Mouse (Mus musculus): ENCODE results near the gene Ap3b2.

Gene Ap3b2

GRCm38 (mm10) chr7:81493331-81494021 is at the start of gene Ap3b2:
TSS of gene Ap3b2 (minus strand) at chr7:81493925.
- under 1% methylated on average over 57 of the region's 57 CpGs for WGBS

- 86% methylated on average over 8 of the region's 8 CpGs for WGBS
These were observed 49.2 kb upstream of the Ap3b2 start for GRCm38 (mm10) chr7:81542934-81543333.

DNA sequence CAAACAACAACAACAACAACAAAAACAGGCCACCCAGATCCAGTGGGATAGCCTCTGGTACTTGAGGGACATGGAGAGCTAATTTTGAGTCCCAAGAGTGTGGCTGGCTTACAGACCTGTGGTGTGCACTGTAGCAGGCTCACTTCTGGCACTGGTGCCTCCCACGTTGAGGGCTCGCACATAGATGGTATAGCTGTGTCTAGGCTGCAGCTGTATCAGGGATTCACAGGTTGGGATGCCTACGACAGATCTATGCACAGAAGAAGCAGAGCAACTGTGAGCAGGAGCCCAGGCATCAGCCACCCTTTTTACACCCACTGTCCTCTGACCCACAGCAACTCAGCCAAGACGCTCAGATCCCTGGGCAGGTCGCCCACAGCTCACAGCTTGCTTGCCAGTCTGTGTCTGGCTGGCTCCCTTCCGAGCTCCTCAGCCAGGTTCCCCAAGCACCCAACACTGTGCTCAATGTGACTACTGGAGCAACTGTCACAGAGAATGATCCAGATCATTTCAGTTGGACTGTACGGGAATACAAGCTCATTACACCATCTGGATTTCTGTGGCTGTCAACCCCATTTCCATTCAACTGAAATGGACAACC is 48.3 kb upstream of the Ap3b2 start:
- 37% methylated on average over 7 of the region's 7 CpGs for WGBS

DNA sequence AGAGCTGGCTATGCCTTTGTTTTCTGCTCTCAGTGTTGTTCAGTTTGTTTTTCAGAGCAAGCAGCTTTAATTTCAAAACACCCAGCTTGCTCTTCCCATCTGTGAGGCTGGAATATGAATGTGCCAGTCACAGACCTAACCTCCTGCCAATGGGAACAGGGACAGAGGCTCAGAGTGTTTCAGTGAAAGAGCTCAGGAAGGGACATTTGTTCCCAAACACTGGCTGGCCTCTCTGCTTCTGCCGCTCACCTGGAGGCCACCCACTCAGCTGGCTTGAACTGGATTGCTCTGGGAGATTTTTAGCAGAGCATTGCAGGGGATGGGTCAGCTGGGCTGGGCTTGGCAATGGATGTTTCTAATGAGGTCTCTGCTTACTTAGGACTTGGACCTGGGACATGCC is 47.3 kb upstream of the Ap3b2 start:
- WGBS = 57% methylated on average over 1 of the region's 1 CpGs

GRCm38 (mm10) chr7:81539565-81539964 is 45.8 kb upstream of the Ap3b2 start:
- WGBS = 33% methylated on average over 2 of the region's 2 CpGs

GRCm38 (mm10) chr7:81538070-81538675 is 44.4 kb upstream of the Ap3b2 start:
- 85% methylated on average over 2 of the region's 2 CpGs for WGBS

- 82% methylated on average over 4 of the region's 4 CpGs for WGBS
These were observed 42.8 kb upstream of the Ap3b2 start for GRCm38 (mm10) chr7:81536478-81536877.

GRCm38 (mm10) chr7:81531462-81531861 is 37.7 kb upstream of the Ap3b2 start:
- WGBS = 32% methylated on average over 1 of the region's 1 CpGs

DNA sequence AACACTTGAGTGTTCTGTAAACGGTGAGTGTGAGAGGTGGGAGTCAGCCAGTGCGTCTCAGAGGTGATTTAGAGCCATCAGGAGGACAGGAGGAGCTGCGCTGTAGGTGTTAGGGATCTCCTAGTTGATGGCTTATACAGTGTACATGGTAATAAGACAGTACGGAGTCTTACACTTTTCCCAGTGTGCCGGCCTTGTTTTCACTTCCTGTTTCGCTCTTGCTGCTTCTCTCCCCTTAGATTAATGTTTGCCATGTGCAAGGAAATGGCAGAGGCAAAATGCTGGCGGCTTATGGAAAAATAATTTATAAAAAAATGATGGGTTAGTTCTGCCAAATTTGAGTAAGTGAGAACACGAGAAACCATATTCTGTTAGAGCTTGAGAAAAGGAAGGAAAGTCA is 35.2 kb upstream of the Ap3b2 start:
- 87% methylated on average over 8 of the region's 8 CpGs for whole genome bisulfite sequencing

DNA sequence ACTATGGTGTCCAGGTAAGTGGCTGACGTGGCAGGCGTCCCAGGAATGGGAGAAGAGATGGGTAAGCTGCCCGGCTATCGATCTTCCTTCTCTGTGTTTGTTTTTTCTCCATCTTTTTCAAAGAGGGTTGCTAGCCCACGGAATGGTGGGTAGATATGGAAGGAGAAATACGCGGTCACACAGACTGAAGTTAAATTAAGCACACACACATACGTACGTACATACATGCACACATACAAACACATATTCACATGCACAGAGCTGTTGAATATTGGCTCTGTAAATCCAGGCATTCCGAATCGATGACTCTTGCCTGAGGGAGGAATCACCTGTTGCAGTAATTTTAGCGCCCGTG is 29.9 kb upstream of the Ap3b2 start:
- WGBS = 5% methylated on average over 13 of the region's 13 CpGs

DNA sequence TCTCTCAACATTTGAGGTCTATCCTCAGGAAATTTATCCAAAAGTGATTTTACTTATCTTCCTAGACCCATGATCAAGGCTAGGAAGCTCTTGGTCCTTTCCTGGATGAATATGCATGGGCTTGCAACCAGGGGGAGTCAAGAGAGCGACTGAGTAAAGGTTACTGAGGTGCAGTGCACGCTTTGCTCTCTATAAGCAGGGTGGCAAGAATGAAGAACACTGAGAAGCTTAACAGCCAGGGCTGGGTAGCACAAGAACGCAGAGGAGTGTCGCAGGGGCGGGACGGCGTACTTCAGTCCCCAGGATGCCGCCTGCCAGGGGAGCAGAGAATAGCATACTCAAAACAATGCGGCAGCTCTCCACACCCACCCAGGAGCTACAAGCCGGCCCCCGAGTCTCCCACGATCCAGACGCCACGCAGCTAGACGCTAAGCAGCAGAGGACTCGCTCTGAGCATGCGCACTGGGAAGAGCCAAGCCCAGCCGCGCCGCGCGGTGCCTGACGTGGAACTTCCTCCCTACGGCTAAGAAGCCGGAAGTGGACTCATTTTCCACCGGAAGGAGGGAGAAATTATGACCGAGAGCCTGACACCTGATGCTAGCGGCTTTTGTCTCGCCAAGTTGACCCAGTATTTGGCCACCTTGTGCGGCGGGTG is 29.4 kb upstream of the Ap3b2 start:
- under 1% methylated on average over 31 of the region's 31 CpGs for WGBS

GRCm38 (mm10) chr7:81516154-81517030 is 22.7 kb upstream of the Ap3b2 start:
- 49% methylated on average over 6 of the region's 6 CpGs for WGBS

DNA sequence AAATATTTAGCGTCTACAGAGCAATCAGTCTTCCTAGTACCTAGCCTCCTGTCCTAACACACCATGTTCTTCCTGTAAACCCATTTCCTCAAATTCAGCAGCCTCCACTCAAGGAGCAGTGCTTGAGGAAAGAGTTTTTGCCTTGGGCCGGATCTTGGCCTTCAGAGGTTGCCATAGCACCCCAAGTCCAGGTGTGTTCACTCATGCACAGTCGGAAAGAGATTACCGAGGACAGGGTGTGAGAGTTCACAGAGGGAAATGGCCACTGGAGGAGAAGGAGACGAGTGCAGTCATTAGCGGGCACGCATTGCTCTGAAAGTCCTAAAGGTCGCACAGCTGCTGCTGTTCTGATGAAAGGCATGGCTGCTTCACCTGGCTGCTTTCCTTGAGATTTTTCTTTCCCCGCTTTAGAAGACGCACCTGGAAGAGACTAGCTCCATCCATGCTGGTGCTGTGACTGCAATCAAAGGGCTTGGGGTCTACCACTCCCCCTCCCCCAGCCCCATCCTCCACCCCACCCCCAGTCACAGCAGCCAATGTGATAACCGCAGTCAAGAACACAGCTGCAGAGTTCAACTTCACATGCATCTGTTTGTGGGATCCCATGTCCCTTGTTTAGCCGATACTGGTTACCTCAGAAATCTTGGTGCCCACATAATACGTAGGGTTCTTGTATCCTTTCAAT is 21.3 kb upstream of the Ap3b2 start:
- WGBS = 77% methylated on average over 13 of the region's 13 CpGs

DNA sequence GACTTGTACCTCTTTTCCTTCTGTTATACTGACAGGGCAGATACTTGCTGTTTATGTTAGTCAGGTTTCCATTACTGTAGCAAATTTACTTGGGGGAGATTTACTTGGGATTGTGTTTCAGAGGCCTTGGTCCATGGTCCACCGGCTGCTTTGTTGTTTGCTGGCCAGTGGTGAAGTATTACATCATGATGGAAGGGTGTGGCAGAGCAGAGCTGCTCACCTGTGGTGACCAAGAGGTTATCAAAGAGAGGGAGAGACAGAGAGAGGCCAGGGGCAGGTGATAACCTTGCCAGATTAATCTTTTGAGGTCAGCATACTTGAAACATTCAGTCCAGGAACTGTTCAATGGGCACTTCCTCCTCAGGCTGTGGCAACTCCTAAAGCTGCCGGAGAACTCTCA is 7.3 kb upstream of the Ap3b2 start:
- 86% methylated on average over 2 of the region's 2 CpGs for WGBS

DNA sequence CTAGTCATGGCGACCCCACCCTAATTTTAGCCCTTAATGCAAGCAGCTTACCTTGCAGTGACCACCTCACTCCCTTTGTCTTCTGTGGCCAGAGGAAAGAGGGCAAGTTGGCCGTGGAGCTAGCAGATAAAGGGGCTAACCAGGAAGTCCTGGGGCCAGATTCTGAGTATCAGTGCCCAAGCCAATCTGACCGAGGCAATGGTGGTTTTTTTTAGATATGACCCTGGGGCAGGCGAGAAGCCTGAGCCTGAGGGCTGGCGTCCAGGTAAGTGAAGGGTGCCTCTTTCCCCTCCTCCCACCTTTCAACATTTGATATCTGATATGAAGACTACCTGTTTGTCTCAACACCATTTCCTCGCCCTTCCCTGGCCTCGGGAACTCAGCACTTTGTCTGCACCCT is 4.5 kb upstream of the Ap3b2 start, which contains the start of gene BC048679:
Gene BC048679, minus strand, starts transcription at position 101 of the 400 bp plus-strand sequence.
- 78% methylated on average over 7 of the region's 7 CpGs for WGBS

DNA sequence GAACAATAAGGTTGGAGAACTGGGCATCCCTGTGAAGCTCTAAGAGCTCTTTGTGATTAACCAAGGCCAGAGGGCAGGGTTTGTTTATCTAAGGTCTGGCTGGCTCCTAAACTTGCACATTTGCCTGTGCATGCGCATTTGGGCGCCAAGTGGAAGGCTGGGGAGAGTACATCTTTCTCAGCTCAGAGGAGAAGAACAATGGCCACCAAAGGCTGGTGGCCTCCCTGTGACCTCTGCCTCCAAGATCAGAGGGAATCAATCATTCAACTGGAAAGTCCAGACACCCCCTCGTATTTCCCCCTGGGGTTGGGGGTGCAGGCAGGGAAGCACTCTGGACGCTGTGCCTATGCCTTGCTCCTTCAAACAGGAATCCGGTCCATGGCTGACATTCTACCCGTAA is 3.4 kb upstream of the Ap3b2 start:
- WGBS = 47% methylated on average over 6 of the region's 6 CpGs

DNA sequence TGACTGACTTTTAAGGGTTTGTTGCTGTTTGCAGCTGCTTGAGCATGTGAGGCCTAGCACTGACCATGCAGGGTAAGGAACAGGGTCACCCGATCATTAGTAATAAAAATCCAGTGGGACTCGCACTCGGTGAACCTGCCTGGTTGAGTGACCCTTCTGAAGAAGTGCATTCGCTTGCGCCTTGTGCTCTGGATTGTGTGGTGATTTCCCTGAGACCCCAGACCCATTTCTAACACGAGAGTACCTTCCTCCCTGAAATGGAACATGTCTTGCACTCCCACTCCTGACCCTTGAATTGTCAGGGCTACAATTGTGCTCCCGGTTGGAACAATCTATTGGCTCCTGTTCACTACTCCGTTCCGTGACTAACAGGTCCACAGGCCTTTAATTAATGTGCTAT is 1.1 kb downstream of the Ap3b2 start:
- 34% methylated on average over 9 of the region's 9 CpGs for WGBS

- 31% methylated on average over 9 of the region's 9 CpGs for WGBS
These were observed 4.1 kb downstream of the Ap3b2 start for GRCm38 (mm10) chr7:81489649-81490048.

DNA sequence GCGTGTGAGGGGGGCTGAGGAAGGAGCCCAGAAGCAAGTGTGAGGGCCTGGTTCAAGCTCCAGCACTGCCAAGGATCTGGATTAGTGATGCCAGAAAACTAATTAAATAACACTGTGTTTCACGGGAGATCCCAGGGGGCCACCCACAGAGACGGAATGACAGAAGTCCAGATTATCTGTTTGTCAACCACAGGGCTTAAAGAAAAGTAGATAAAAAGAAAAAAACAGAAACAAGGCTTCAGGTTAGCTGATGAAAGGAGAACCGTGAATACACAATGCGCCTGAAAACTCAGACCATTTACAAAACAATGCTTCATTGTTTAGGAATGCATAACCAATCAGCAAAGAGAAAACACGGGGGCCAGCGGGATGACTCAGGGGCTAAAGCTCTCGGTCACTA is 12.9 kb downstream of the Ap3b2 start:
- 31% methylated on average over 8 of the region's 8 CpGs for WGBS

GRCm38 (mm10) chr7:81479531-81480090 is 14.1 kb downstream of the Ap3b2 start:
- WGBS = 71% methylated on average over 3 of the region's 3 CpGs

DNA sequence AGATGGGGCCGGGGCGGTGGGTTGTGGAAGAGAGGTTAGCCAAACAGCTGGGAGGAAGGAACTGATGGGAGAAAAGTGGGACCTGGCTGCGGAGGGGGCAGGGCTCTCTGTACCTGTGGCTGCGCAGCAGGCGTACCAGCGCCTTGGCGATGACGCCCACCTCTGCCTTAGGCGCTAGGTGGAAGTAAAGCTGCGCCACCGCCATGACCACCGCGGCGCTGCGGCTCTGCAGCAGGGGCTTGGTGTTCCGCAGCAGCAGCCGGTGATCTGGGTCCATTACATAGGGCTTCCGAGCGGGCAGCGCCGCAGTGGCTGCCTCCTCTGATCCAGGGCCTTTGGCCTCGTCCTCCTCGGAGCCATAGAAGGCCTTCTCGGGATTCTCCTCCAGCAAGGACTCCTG is 16.9 kb downstream of the Ap3b2 start:
- WGBS = 39% methylated on average over 24 of the region's 24 CpGs
